In genomic region chr5:112892411-112892810, GRCm38 (mm10) we compare ENCODE assay signal across 18 mouse cellular contexts. TPM values are rescaled to one million over a fixed set of nuclear protein-coding genes. Genes with fewer than 3 reads are reported as not detected.
"Had no signal": no experiment of that assay in that cellular context is flagged by ENCODE, and none has a peak within 500 bp of the region (broad histone marks: within the 10 kb centered on the region; RNA-seq: fewer than 3 reads in every experiment).

No protein-coding gene starts in this region.

- H3K4me2 ChIP-seq: lung, embryonic 15.5 days; midbrain, embryonic 11.5 days; midbrain, embryonic 13.5 days; midbrain, embryonic 15.5 days; neural tube, embryonic 12.5 days; stomach, embryonic 15.5 days had no signal

- H3K36me3 ChIP-seq: lung, embryonic 15.5 days; midbrain, embryonic 13.5 days; midbrain, embryonic 15.5 days; neural tube, embryonic 12.5 days; stomach, embryonic 15.5 days had no signal

- H3K4me3 ChIP-seq: lung, embryonic 15.5 days; megakaryocyte, embryonic 14.5 days; midbrain, embryonic 13.5 days; midbrain, embryonic 15.5 days; neural tube, embryonic 12.5 days; stomach, embryonic 15.5 days had no signal

- H3K9me3 ChIP-seq: lung, embryonic 15.5 days; midbrain, embryonic 13.5 days; midbrain, embryonic 15.5 days; neural tube, embryonic 12.5 days; stomach, embryonic 15.5 days had no signal

- H3K4me1 ChIP-seq: lung, embryonic 15.5 days; megakaryocyte, embryonic 14.5 days; midbrain, embryonic 15.5 days; neural tube, embryonic 12.5 days; stomach, embryonic 15.5 days had no signal

- ATAC-seq: lung, postnatal 0 days; midbrain, embryonic 13.5 days; midbrain, embryonic 15.5 days had no signal

- H3K27me3 ChIP-seq: lung, embryonic 15.5 days; midbrain, embryonic 13.5 days; midbrain, embryonic 15.5 days; neural tube, embryonic 12.5 days; stomach, embryonic 15.5 days had no signal

- DNase-seq: lung, adult 2 months; lung, postnatal 14 days; lung, postnatal 36 days; right cerebral cortex, postnatal 14 days; thymus, adult 2 months; thymus, postnatal 25 days; thymus, postnatal 4 days had no signal

- H3K9ac ChIP-seq: lung, embryonic 15.5 days; midbrain, embryonic 13.5 days; midbrain, embryonic 15.5 days; neural tube, embryonic 12.5 days; stomach, embryonic 15.5 days had no signal

- H3K27ac ChIP-seq: lung, embryonic 15.5 days; macrophage; midbrain, embryonic 13.5 days; midbrain, embryonic 15.5 days; neural tube, embryonic 12.5 days; stomach, embryonic 15.5 days; stomach, postnatal 0 days had no signal

RNA-seq across cellular contexts. Expression of gene Myo18b, which starts 3.8 kb away (rescaled TPM):
- total RNA-seq: monocyte, adult 5-6 weeks had no signal
